Mouse (Mus musculus) heart, adult 11 months (tissue): ENCODE data around the gene Wdfy4.

Experiments used
- DNase-seq: peaks from one replicate; pipeline ENCODE4 v3.0.0; 2022

Gene Wdfy4

DNA sequence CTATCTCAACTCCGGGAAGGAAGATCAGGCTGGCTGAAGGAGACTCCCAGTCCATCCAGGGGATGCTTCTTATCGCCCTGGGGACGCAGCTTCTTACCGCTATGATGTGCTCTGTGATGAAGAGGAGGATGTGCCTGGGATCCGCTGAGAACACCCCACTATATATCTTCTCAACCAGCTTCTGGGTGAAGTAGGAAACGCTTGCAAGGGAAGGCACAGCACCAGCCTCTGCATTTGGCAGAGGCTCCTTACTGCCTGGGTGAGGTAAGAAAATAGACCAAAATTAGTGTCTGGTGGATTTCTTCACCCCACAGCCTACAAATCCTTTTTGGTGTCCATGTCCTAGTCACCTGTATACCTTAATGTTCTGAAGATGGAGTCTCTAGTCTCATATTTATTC lies 107.2 kb downstream of the Wdfy4 start:
- DNase-seq: peak; percentile 68

GRCm38 (mm10) chr14:33073355-33073754 lies 112.0 kb downstream of the Wdfy4 start:
- DNase-seq: peak; percentile 6

DNA sequence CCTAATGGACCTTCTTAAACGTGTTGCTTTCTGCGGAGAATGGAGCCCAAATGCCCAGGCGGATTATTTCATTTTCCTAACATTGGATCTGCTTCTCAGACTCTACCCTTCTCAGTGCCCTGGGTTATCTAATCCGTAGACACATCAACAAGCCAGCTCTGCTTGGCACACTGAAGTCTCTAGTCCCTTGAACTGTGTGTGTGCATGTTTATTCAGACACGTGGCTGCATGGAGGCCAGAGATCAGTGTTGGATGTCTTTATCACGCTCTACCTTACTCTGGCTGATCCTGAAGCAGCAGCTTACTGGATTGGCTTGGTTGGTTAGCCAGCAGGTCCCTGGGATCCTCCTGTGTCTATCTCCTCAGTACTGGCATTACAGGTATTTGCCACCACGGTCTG lies 113.0 kb downstream of the Wdfy4 start:
- DNase-seq: peak; percentile 69

GRCm38 (mm10) chr14:33067676-33068075 lies 117.6 kb downstream of the Wdfy4 start:
- DNase-seq: peak; percentile 35

DNA sequence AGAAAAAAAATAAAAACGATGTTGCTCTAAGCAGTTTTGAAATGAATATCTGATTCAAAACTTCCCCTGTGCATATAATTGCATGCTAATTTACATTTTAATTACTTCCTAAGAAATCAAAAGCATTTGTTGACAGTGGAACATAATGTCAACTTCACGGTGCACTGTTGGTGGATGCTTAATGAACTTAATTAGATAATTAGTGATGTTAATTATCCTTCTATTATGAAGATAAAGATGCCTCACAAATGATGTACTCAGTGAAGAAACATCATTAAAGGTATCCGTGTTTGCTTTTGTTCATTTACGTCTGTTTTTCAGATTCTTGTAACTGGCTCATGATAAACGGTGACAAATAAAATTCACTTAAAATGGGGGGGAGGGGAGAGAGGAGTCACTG lies 122.3 kb downstream of the Wdfy4 start:
- DNase-seq: no peak

GRCm38 (mm10) chr14:33058881-33059660 lies 126.2 kb downstream of the Wdfy4 start:
- DNase-seq: peak; percentile 79

DNA sequence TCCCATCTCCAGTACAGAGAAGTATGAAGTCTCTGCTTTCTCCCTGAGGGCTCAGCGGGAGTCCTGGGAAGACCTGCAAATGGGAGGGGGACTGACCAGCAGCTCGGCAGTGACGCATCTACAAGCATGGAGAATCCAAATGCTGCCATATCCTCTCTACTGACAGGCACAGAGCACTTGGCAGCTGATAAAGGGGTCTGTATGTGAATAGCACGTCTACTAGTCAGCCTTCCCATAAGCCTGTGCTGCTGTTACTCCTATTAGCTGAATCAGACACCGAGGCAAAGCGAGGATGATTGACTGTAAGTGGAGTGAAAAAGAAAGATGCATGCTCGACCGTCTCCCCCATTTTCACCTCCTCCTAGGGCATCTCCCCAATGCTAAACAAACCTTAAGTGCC lies 131.9 kb downstream of the Wdfy4 start:
- peak; percentile 52 for DNase-seq

GRCm38 (mm10) chr14:33045217-33045616 lies 140.1 kb downstream of the Wdfy4 start:
- no peak for DNase-seq

DNA sequence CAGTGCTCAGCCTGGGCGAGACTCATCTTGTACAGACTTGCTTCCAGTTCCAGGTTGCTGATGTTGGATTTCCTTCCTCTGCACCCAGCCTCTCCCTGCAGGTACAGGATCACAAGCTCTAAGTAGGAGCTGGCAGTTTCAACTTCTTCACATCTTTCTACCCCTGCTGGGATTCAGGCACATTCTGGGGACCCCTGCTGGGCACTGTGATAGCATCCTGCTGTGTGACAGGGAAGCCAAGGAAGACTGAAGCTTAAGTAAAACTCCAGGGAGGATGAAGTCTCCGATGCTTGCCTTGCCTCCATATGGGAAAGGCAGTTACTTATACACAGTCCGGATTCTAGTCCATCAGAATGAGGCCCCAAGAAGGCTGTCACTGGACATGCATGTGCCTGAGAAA lies 148.5 kb downstream of the Wdfy4 start:
- DNase-seq: no peak

GRCm38 (mm10) chr14:33035386-33035785 lies 149.9 kb downstream of the Wdfy4 start:
- DNase-seq: no peak

DNA sequence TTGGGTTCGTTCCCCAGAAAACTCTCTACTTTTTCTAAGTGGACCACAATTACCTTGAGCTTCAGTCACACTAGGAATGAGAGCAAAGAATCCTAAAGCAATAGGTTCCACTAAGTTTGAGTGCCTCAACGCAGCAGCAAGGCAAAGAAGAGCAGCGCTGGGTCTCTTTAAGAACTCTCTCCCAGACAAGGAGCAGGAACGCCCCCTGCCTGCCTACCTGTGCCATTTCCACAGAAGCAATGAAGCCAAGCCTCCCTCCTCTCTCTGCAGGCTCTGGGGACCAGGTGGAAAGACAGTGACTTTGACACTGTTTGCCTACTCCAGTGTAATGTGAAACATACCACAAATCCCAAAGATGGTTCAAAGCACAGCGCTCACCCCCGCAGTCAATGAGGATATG lies 151.9 kb downstream of the Wdfy4 start:
- DNase-seq: no peak

GRCm38 (mm10) chr14:33030849-33031248 lies 154.5 kb downstream of the Wdfy4 start:
- no peak for DNase-seq

GRCm38 (mm10) chr14:33019606-33020005 lies 165.7 kb downstream of the Wdfy4 start:
- no peak for DNase-seq

DNA sequence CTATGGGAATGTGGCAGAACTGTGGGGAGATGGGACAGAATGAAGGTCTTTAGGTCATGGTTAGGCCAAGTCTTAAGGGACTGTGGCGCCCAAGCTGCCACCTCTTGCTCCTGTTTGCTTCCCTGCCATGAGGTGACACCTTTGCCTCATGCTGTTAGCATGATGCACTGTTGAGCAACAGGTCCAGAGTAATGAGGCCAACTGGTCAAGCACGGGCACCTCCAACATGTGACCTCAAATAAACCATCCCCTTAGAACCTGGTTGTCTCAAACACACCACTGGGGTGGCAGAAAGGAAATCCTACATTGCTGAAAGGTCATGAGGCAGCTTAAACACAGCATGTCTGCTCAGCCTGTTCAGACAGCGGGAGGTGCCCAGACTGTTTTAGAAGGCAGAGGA lies 166.3 kb downstream of the Wdfy4 start:
- peak; percentile 65 for DNase-seq

GRCm38 (mm10) chr14:33007638-33008037 lies 177.7 kb downstream of the Wdfy4 start:
- no peak for DNase-seq

- no peak for DNase-seq
Observed at GRCm38 (mm10) chr14:33005114-33005513, 180.2 kb downstream of the Wdfy4 start.

GRCm38 (mm10) chr14:33000112-33000979 lies 185.0 kb downstream of the Wdfy4 start:
- no peak for DNase-seq

GRCm38 (mm10) chr14:32999511-32999910 lies 185.8 kb downstream of the Wdfy4 start:
- DNase-seq: no peak

GRCm38 (mm10) chr14:32994954-32995636 lies 190.2 kb downstream of the Wdfy4 start:
- peak; percentile 95 for DNase-seq

GRCm38 (mm10) chr14:32991082-32991481 lies 194.2 kb downstream of the Wdfy4 start, which contains the start of gene Lrrc18:
Gene Lrrc18 (plus strand): TSS chr14:32991382.
- DNase-seq: no peak

- no peak for DNase-seq
Observed at GRCm38 (mm10) chr14:32986659-32987058, 198.6 kb downstream of the Wdfy4 start.

DNA sequence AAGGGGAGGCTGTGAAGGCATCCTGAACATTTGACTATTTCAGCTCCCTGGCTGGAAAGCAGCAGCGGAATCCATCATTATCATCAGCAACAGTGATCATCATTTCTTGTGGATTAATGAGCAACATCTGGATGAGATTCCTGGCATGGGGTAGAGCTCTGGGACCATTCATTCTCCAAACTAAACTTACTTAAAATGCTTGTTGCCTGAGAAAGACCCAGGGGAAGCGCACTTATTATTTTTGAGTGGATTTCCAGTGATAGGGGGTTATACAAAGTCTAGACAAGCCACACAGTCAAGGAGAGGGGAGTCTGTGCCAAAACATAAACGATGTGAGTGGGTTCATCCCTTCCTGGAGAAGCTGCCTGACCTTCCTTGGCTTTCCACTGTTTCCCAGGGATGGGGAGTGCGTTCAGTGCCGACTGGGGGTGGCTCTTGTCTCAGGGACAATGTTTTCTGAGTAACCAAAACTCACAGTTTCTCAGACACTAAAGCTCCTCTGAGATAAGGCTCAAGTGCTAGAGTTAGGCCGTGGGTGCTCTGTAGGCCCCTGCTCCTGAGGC lies 201.1 kb downstream of the Wdfy4 start:
- DNase-seq: no peak

DNA sequence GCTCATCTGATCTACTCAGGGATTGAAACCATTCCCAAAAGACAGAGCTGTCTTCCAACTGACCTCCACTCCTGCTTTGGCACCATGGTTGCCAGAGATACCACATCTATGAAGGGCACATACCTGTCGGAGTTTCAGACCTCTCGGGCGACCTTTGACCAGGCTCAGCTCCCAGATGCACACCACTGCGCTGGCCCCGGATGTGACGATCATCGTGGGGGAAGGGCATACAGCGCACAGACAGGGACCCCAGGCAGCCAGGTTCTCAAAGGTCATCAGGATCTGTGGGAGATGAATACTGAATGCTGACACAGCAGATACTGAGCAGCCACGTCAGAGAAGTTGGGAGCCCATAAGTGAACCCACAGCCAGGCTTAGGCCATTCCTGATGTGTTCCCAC lies 214.6 kb downstream of the Wdfy4 start:
- no peak for DNase-seq
